Mouse (Mus musculus) lung, postnatal 0 days (tissue): Measurements from ENCODE around the gene Klf4.

Experiments
- CTCF ChIP-seq: IDR thresholded peaks from 2 replicates; pipeline ENCODE4 v1.5.1; 2016; ENCODE audit warnings: antibody characterized with exemption, mild to moderate bottlenecking
- EP300 ChIP-seq: IDR thresholded peaks from 2 replicates; pipeline ENCODE4 v1.6.1; 2016; ENCODE audit warnings: antibody characterized with exemption, mild to moderate bottlenecking, control low read depth

- no peak for TF ChIP-seq EP300
- no peak for TF ChIP-seq CTCF
Observed at GRCm38 (mm10) chr4:55496416-55496815, 35.9 kb downstream of the Klf4 start.
